Mouse (Mus musculus): ENCODE measurements around the gene Slc24a2. TPM values are rescaled to one million over a fixed set of nuclear protein-coding genes. Genes with fewer than 3 reads are reported as not detected.

The Slc24a2 gene
- total and polyA plus RNA-seq, 2 experiments from 2014 or later: 5.0 to 29.6 TPM

DNA sequence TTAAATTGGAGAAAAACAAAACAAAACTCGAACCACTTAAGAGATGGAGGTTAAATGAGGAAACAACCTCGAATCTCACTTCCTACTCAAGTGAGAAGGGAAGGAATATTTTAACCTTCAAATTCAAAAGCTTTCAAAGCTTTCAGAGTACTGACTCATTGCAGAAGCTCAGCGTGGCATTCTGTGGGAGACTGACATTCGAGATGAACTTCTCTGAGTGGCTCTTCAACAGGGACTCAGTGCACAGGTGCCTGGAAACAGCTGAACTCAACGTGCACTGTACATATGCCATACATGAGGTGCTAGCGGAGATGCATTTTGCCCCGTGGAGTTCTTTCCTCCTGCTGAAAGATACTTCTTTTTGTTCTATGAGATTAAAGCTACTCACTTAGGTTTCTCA, 174.5 kb downstream of the Slc24a2 start:
- DNase-seq (ENCODE audit: low spot score) (no peak), ATAC-seq (no peak)
- Histone ChIP-seq H3K9ac (replicated peaks; ENCODE audit: low read length) (no peak overlapping the region), H3K36me3 (ENCODE audit: insufficient read depth, low read length) (no peaks in the 10 kb centered on the region), H3K9me3 (ENCODE audit: low read length) (no peaks in the 10 kb centered on the region), H3K27ac (no peak overlapping the region), H3K4me2 (ENCODE audit: low read depth, low read length) (no peak overlapping the region), H3K27me3 (ENCODE audit: insufficient read depth, low read length) (no peaks in the 10 kb centered on the region), H3K4me3 (ENCODE audit: low read length) (no peak overlapping the region), H3K4me1 (ENCODE audit: insufficient read depth, low read length) (no peaks in the 10 kb centered on the region)
- 81% methylated on average over 7 of the region's 7 CpGs for WGBS
- no peak for TF ChIP-seq CTCF (IDR thresholded peaks at IDR 0.05; ENCODE audit: low read depth)

DNA sequence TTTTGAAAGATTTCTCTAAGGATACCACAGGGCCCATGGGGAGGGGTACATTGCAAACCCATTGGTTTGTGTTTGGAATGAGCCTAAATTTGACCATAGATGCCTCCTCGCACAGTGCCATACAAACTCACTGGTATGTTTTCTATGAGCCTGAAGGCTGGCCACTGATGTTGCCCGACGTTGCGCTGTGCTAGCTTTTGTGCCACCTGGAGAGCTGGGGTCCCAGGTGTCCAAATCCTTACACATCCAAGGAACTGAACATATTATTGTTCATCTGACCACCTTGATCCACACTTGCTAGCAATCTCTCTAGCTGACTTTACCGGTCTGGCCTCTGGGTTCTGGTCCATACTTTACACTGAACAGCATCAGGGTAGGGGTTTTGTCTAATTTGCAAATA, 177.4 kb downstream of the Slc24a2 start:
- H3K4me1 ChIP-seq (ENCODE audit: insufficient read depth, low read length): no peaks in the 10 kb centered on the region
- H3K36me3 ChIP-seq (ENCODE audit: insufficient read depth, low read length): no peaks in the 10 kb centered on the region
- TF ChIP-seq CTCF (IDR thresholded peaks at IDR 0.05; ENCODE audit: low read depth): no peak

DNA sequence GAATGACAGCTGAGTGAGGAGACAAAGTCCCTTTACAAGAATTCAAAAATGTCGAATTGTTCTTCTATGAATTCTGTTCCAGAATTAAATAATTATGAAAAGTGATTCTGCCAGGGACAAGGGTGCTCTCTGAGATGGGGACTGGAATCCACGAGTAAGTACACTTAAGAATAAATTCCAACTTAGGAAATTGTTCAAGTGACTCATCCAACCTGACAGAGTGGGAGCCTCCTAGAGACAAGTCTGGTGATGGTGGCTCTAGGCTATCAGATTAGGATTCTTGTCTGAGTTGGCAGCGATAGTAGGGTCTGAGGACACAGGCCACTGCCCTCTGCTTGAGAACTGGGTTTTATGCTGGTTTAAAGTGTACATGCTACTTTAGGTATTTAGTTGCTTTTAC, 181.2 kb downstream of the Slc24a2 start:
- H3K4me1 ChIP-seq (ENCODE audit: insufficient read depth, low read length): no peaks in the 10 kb centered on the region
- H3K9ac ChIP-seq (replicated peaks; ENCODE audit: low read length): no peak overlapping the region
- no peak overlapping the region for H3K27ac ChIP-seq
- H3K4me3 ChIP-seq (ENCODE audit: low read length): no peak overlapping the region
- no peaks in the 10 kb centered on the region for H3K27me3 ChIP-seq (ENCODE audit: insufficient read depth, low read length)
- no peaks in the 10 kb centered on the region for H3K9me3 ChIP-seq (ENCODE audit: low read length)
- H3K36me3 ChIP-seq (ENCODE audit: insufficient read depth, low read length): no peaks in the 10 kb centered on the region
- ATAC-seq: no peak
- DNase-seq (ENCODE audit: low spot score): no peak
- 79% methylated on average over 3 of the region's 3 CpGs for WGBS
- H3K4me2 ChIP-seq (ENCODE audit: low read depth, low read length): no peak overlapping the region
- no peak for TF ChIP-seq CTCF (IDR thresholded peaks at IDR 0.05; ENCODE audit: low read depth)

More for the DNA sequence above, 177.4 kb downstream of the Slc24a2 start:
- no peak overlapping the region for H3K4me3 ChIP-seq (ENCODE audit: low read length)
- H3K27me3 ChIP-seq (ENCODE audit: insufficient read depth, low read length): no peaks in the 10 kb centered on the region
- no peak overlapping the region for H3K4me2 ChIP-seq (ENCODE audit: low read depth, low read length)
- no peak for ATAC-seq
- 94% methylated on average over 5 of the region's 5 CpGs for WGBS
- no peak for DNase-seq (ENCODE audit: low spot score)
- H3K9me3 ChIP-seq (ENCODE audit: low read length): no peaks in the 10 kb centered on the region
- no peak overlapping the region for H3K27ac ChIP-seq
- H3K9ac ChIP-seq (replicated peaks; ENCODE audit: low read length): no peak overlapping the region

DNA sequence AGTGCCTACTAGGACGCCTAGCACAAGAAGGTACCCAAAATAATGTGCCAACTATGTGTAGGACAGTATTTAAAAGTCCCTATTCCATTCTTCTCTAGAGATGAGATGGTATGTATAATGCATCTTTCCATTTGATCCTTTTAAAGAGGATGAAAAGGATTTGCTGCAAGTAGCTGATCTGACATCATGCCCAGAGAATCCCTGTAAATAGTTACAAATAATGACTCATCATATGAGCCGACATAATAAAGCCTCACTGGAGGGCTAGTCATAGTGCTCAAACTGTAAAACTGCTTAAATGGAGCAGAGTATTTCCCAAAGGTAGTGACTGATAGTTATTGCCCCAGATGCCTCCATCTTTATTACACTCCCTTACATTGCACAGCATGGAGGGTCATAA, 183.1 kb downstream of the Slc24a2 start:
- no peaks in the 10 kb centered on the region for H3K27me3 ChIP-seq (ENCODE audit: insufficient read depth, low read length)
- no peak for TF ChIP-seq CTCF (IDR thresholded peaks at IDR 0.05; ENCODE audit: low read depth)
- no peaks in the 10 kb centered on the region for H3K4me1 ChIP-seq (ENCODE audit: insufficient read depth, low read length)
- H3K27ac ChIP-seq: no peak overlapping the region
- no peaks in the 10 kb centered on the region for H3K36me3 ChIP-seq (ENCODE audit: insufficient read depth, low read length)
- H3K4me2 ChIP-seq (ENCODE audit: low read depth, low read length): no peak overlapping the region
- ATAC-seq: no peak
- no peaks in the 10 kb centered on the region for H3K9me3 ChIP-seq (ENCODE audit: low read length)
- no peak overlapping the region for H3K4me3 ChIP-seq (ENCODE audit: low read length)
- DNase-seq (ENCODE audit: low spot score): no peak
- H3K9ac ChIP-seq (replicated peaks; ENCODE audit: low read length): no peak overlapping the region
- 81% methylated on average over 2 of the region's 2 CpGs for WGBS

DNA sequence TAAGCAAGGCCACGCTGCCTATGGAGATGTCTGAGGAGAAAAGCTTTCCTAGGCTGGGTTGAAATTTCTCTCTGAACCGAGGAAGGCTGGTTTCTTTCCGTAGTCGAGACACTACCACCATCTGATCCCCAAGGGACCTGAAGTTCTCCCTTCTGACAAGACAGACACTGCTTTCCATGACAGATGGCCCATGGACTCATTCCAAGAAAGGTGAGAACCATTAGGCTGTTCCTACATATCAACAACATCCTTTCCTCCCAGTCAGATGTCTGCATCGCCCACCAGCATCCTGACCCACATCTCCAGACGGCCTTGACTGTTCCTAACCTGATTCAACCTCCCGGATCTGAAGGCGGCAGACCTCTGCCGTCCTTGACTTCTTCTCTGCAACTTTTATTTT, 187.0 kb downstream of the Slc24a2 start:
- TF ChIP-seq CTCF (IDR thresholded peaks at IDR 0.05; ENCODE audit: low read depth): no peak
- WGBS: 85% methylated on average over 9 of the region's 9 CpGs
- Histone ChIP-seq H3K9ac (replicated peaks; ENCODE audit: low read length) (no peak overlapping the region), H3K9me3 (ENCODE audit: low read length) (no peaks in the 10 kb centered on the region), H3K4me1 (ENCODE audit: insufficient read depth, low read length) (no peaks in the 10 kb centered on the region), H3K27me3 (ENCODE audit: insufficient read depth, low read length) (no peaks in the 10 kb centered on the region), H3K4me2 (ENCODE audit: low read depth, low read length) (no peak overlapping the region), H3K27ac (no peak overlapping the region), H3K4me3 (ENCODE audit: low read length) (no peak overlapping the region), H3K36me3 (ENCODE audit: insufficient read depth, low read length) (no peaks in the 10 kb centered on the region)
- DNase-seq (ENCODE audit: low spot score): no peak
- no peak for ATAC-seq

DNA sequence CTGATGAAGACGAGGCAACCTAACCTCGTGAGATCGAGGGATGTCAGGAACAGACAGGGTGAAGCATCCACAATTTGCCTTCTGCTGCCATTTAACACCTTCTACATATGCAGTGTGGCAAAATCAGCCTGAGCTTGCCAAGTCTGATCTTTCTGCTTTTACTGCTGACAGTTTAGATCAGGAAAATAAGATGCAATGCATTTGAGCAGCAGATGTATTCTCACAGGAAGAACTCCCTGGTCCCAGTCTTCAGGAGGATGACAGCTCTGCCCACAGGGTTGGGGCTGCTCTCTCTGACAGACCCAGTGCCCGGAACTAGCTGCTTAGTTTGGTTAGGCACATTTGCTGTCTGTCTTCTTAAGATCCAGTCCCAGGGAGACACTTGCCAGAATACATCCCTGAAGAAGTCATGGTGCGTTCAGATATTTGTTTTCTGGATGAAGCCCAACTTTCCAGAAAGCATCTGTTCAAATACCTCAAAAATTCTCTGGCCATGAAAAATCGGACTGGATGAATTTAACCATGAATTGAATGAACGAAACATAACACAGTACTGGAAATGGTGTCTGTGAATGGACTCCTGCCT, 188.8 kb downstream of the Slc24a2 start:
- no peak overlapping the region for H3K27ac ChIP-seq
- H3K4me3 ChIP-seq (ENCODE audit: low read length): no peak overlapping the region
- H3K36me3 ChIP-seq (ENCODE audit: insufficient read depth, low read length): no peaks in the 10 kb centered on the region
- ATAC-seq (no peak), DNase-seq (ENCODE audit: low spot score) (peak; percentile 47)
- no peak overlapping the region for H3K9ac ChIP-seq (replicated peaks; ENCODE audit: low read length)
- no peak overlapping the region for H3K4me2 ChIP-seq (ENCODE audit: low read depth, low read length)
- no peaks in the 10 kb centered on the region for H3K27me3 ChIP-seq (ENCODE audit: insufficient read depth, low read length)
- WGBS: 55% methylated on average over 7 of the region's 7 CpGs
- H3K9me3 ChIP-seq (ENCODE audit: low read length): no peaks in the 10 kb centered on the region
- no peak for TF ChIP-seq CTCF (IDR thresholded peaks at IDR 0.05; ENCODE audit: low read depth)
- no peaks in the 10 kb centered on the region for H3K4me1 ChIP-seq (ENCODE audit: insufficient read depth, low read length)

DNA sequence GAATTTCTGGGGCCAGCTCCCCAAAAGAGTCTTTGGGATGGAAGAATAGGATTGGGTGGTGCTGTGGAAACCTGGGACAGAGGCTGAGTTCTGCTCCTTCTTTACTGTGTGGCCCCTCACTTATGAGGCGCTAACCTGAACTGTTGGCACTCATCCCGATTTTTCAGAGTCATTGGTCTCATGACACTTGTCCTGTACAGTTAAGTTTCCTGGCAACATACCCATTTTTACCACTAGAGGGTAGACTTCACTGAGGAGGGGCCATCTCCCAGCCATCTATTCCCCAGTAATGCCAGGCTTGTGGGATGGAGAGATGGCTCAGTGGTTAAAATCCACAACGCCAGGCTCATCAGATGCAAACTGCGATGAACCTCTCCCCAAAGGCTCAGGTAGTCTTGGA, 192.7 kb downstream of the Slc24a2 start:
- ATAC-seq: no peak

More for the DNA sequence above, 192.7 kb downstream of the Slc24a2 start:
- Histone ChIP-seq H3K9me3 (ENCODE audit: low read length) (no peaks in the 10 kb centered on the region), H3K36me3 (ENCODE audit: insufficient read depth, low read length) (no peaks in the 10 kb centered on the region), H3K9ac (replicated peaks; ENCODE audit: low read length) (no peak overlapping the region), H3K27me3 (ENCODE audit: insufficient read depth, low read length) (no peaks in the 10 kb centered on the region), H3K4me2 (ENCODE audit: low read depth, low read length) (no peak overlapping the region), H3K4me1 (ENCODE audit: insufficient read depth, low read length) (no peaks in the 10 kb centered on the region), H3K27ac (no peak overlapping the region), H3K4me3 (ENCODE audit: low read length) (no peak overlapping the region)
- WGBS: 68% methylated on average over 4 of the region's 4 CpGs
- TF ChIP-seq CTCF (IDR thresholded peaks at IDR 0.05; ENCODE audit: low read depth): peak; percentile 67
- peak; percentile 66 for DNase-seq (ENCODE audit: low spot score)

Measured in hindbrain, postnatal 0 days (tissue).